Mouse (Mus musculus): ENCODE data around the gene Fcgr4. TPM values are rescaled to one million over a fixed set of nuclear protein-coding genes. Genes with fewer than 3 reads are reported as not detected.
"Not testable (repeated sequence)": the region's sequence is repeated elsewhere in the genome, so short reads cannot be mapped to it uniquely, and the experiment has no call there.

Gene Fcgr4
- polyA plus RNA-seq, 1 experiment, result 7.6 TPM

- 74% methylated on average over 5 of the region's 5 CpGs for WGBS
- H3K4me3 ChIP-seq (ENCODE audit: extremely low read depth, insufficient read depth, insufficient read length), result peak within 1 kb of the TSS; percentile 83
- H3K4me1 ChIP-seq (ENCODE audit: control insufficient read depth, insufficient read depth, insufficient read length), result peaks cover 14% of the 10 kb centered on the region
- no peak for TF ChIP-seq CTCF (IDR thresholded peaks at IDR 0.05; ENCODE audit: extremely low read depth, insufficient read depth, insufficient read length, insufficient replicate concordance)
- no peak for TF ChIP-seq POLR2A (IDR thresholded peaks at IDR 0.05; ENCODE audit: low read depth, low read length)
- H3K36me3 ChIP-seq (ENCODE audit: control insufficient read depth, insufficient read depth, low read length), result no peaks in the 10 kb centered on the region
- peak within 1 kb of the TSS; percentile 87 for H3K27ac ChIP-seq (ENCODE audit: insufficient read depth, low read length)
- no peak for DNase-seq (ENCODE audit: low read depth in 1 of 2, low spot score in 2 of 2)
- no peaks in the 10 kb centered on the region for H3K27me3 ChIP-seq (ENCODE audit: control insufficient read depth, insufficient read depth, low read length)
These were observed 42.3 kb upstream of the Fcgr4 start, which contains the start of gene Fcgr2b for GRCm38 (mm10) chr1:170976447-170976846. Fcgr2b (minus strand) TSS chr1:170976547.

GRCm38 (mm10) chr1:170978601-170979000 lies 40.1 kb upstream of the Fcgr4 start:
- DNase-seq (ENCODE audit: low read depth in 1 of 2, low spot score in 2 of 2), result no peak
- no peak overlapping the region for H3K27ac ChIP-seq (ENCODE audit: insufficient read depth, low read length)
- H3K27me3 ChIP-seq (ENCODE audit: control insufficient read depth, insufficient read depth, low read length), result no peaks in the 10 kb centered on the region
- no peak overlapping the region for H3K4me3 ChIP-seq (ENCODE audit: extremely low read depth, insufficient read depth, insufficient read length)
- H3K4me1 ChIP-seq (ENCODE audit: control insufficient read depth, insufficient read depth, insufficient read length), result peaks cover 20% of the 10 kb centered on the region
- WGBS, result 89% methylated on average over 4 of the region's 4 CpGs
- no peaks in the 10 kb centered on the region for H3K36me3 ChIP-seq (ENCODE audit: control insufficient read depth, insufficient read depth, low read length)
- TF ChIP-seq CTCF (IDR thresholded peaks at IDR 0.05; ENCODE audit: extremely low read depth, insufficient read depth, insufficient read length, insufficient replicate concordance) (no peak), POLR2A (IDR thresholded peaks at IDR 0.05; ENCODE audit: low read depth, low read length) (no peak)

- peaks cover 21% of the 10 kb centered on the region for H3K4me1 ChIP-seq (ENCODE audit: control insufficient read depth, insufficient read depth, insufficient read length)
- not testable (repeated sequence) for DNase-seq (ENCODE audit: low read depth in 1 of 2, low spot score in 2 of 2); H3K27me3 ChIP-seq (ENCODE audit: control insufficient read depth, insufficient read depth, low read length); H3K36me3 ChIP-seq (ENCODE audit: control insufficient read depth, insufficient read depth, low read length)
- WGBS, result 53% methylated on average over 1 of the region's 1 CpGs
- H3K4me3 ChIP-seq (ENCODE audit: extremely low read depth, insufficient read depth, insufficient read length), result peak overlapping the region; percentile 21; the same call in 1 of the 2 replicates
- peak overlapping the region; percentile 61; the same call in 1 of the 2 replicates for H3K27ac ChIP-seq (ENCODE audit: insufficient read depth, low read length)
These were observed 37.0 kb upstream of the Fcgr4 start for GRCm38 (mm10) chr1:170981679-170982078.

- H3K27ac ChIP-seq (ENCODE audit: insufficient read depth, low read length), result peak overlapping the region; percentile 61
- 64% methylated on average over 2 of the region's 2 CpGs for WGBS
These were observed 36.4 kb upstream of the Fcgr4 start for GRCm38 (mm10) chr1:170982301-170982700.

GRCm38 (mm10) chr1:170983066-170983465 lies 35.7 kb upstream of the Fcgr4 start:
- WGBS, result 41% methylated on average over 4 of the region's 4 CpGs
- peak in 1 of 2 experiments; percentile 39 for DNase-seq (ENCODE audit: low read depth in 1 of 2, low spot score in 2 of 2)
- Histone ChIP-seq H3K36me3 (ENCODE audit: control insufficient read depth, insufficient read depth, low read length) (no peaks in the 10 kb centered on the region), H3K4me3 (ENCODE audit: extremely low read depth, insufficient read depth, insufficient read length) (no peak overlapping the region), H3K27ac (ENCODE audit: insufficient read depth, low read length) (peak overlapping the region; percentile 61; the same call in 1 of the 2 replicates), H3K4me1 (ENCODE audit: control insufficient read depth, insufficient read depth, insufficient read length) (peaks cover 21% of the 10 kb centered on the region), H3K27me3 (ENCODE audit: control insufficient read depth, insufficient read depth, low read length) (no peaks in the 10 kb centered on the region)
- TF ChIP-seq POLR2A (IDR thresholded peaks at IDR 0.05; ENCODE audit: low read depth, low read length), result no peak
- no peak for TF ChIP-seq CTCF (IDR thresholded peaks at IDR 0.05; ENCODE audit: extremely low read depth, insufficient read depth, insufficient read length, insufficient replicate concordance)

More at GRCm38 (mm10) chr1:170982301-170982700, 36.4 kb upstream of the Fcgr4 start:
- TF ChIP-seq POLR2A (IDR thresholded peaks at IDR 0.05; ENCODE audit: low read depth, low read length) (no peak), CTCF (IDR thresholded peaks at IDR 0.05; ENCODE audit: extremely low read depth, insufficient read depth, insufficient read length, insufficient replicate concordance) (no peak)
- peak overlapping the region; percentile 21; the same call in 1 of the 2 replicates for H3K4me3 ChIP-seq (ENCODE audit: extremely low read depth, insufficient read depth, insufficient read length)
- peaks cover 21% of the 10 kb centered on the region for H3K4me1 ChIP-seq (ENCODE audit: control insufficient read depth, insufficient read depth, insufficient read length)
- no peaks in the 10 kb centered on the region for H3K27me3 ChIP-seq (ENCODE audit: control insufficient read depth, insufficient read depth, low read length)
- H3K36me3 ChIP-seq (ENCODE audit: control insufficient read depth, insufficient read depth, low read length), result no peaks in the 10 kb centered on the region
- no peak for DNase-seq (ENCODE audit: low read depth in 1 of 2, low spot score in 2 of 2)

GRCm38 (mm10) chr1:170985092-170985491 lies 33.6 kb upstream of the Fcgr4 start:
- no peak for DNase-seq (ENCODE audit: low read depth in 1 of 2, low spot score in 2 of 2)
- TF ChIP-seq CTCF (IDR thresholded peaks at IDR 0.05; ENCODE audit: extremely low read depth, insufficient read depth, insufficient read length, insufficient replicate concordance) (no peak), POLR2A (IDR thresholded peaks at IDR 0.05; ENCODE audit: low read depth, low read length) (no peak)
- Histone ChIP-seq H3K4me3 (ENCODE audit: extremely low read depth, insufficient read depth, insufficient read length) (no peak overlapping the region), H3K4me1 (ENCODE audit: control insufficient read depth, insufficient read depth, insufficient read length) (peaks cover 21% of the 10 kb centered on the region), H3K36me3 (ENCODE audit: control insufficient read depth, insufficient read depth, low read length) (no peaks in the 10 kb centered on the region), H3K27ac (ENCODE audit: insufficient read depth, low read length) (peak overlapping the region; percentile 32; the same call in 1 of the 2 replicates), H3K27me3 (ENCODE audit: control insufficient read depth, insufficient read depth, low read length) (no peaks in the 10 kb centered on the region)
- WGBS, result 31% methylated on average over 3 of the region's 3 CpGs

GRCm38 (mm10) chr1:170985861-170986260 lies 32.9 kb upstream of the Fcgr4 start:
- Histone ChIP-seq H3K4me3 (ENCODE audit: extremely low read depth, insufficient read depth, insufficient read length) (no peak overlapping the region), H3K36me3 (ENCODE audit: control insufficient read depth, insufficient read depth, low read length) (no peaks in the 10 kb centered on the region), H3K27me3 (ENCODE audit: control insufficient read depth, insufficient read depth, low read length) (no peaks in the 10 kb centered on the region), H3K4me1 (ENCODE audit: control insufficient read depth, insufficient read depth, insufficient read length) (peaks cover 21% of the 10 kb centered on the region), H3K27ac (ENCODE audit: insufficient read depth, low read length) (no peak overlapping the region)
- no peak for TF ChIP-seq CTCF (IDR thresholded peaks at IDR 0.05; ENCODE audit: extremely low read depth, insufficient read depth, insufficient read length, insufficient replicate concordance)
- no peak for TF ChIP-seq POLR2A (IDR thresholded peaks at IDR 0.05; ENCODE audit: low read depth, low read length)
- no peak for DNase-seq (ENCODE audit: low read depth in 1 of 2, low spot score in 2 of 2)
- 86% methylated on average over 5 of the region's 5 CpGs for WGBS

Data from spleen, adult 2 months (tissue).